Mouse (Mus musculus) hindbrain, postnatal 0 days (tissue): ENCODE data around the gene Rbm47. TPM values are rescaled to one million over a fixed set of nuclear protein-coding genes. Genes with fewer than 3 reads are reported as not detected.

ENCODE experiments used
- ATAC-seq: fragments of 200-750 bp; cut with Nextera tagmentation; 2 replicates; pipeline ENCODE4 v1.8.0; 2017; ENCODE audit warnings: mild to moderate bottlenecking, moderate TSS enrichment, moderate library complexity
- DNase-seq: peaks from one replicate; pipeline ENCODE4 v3.0.0-alpha.2; 2015; ENCODE audit warnings: low spot score
- H3K27ac ChIP-seq: fragments of 300-500 bp; sonication (generic); 2 replicates; pipeline ENCODE4 v1.5.1; 2014; ENCODE audit warnings: mild to moderate bottlenecking
- H3K27me3 ChIP-seq: fragments of 300-500 bp; sonication (generic); 2 replicates; pipeline ENCODE4 v1.6.1; 2014; ENCODE audit warnings: low read length, mixed read lengths; ENCODE audit not compliant: insufficient read depth
- H3K36me3 ChIP-seq: fragments of 300-500 bp; sonication (generic); 2 replicates; pipeline ENCODE4 v1.6.1; 2014; ENCODE audit warnings: low read length, mixed read lengths; ENCODE audit not compliant: insufficient read depth
- H3K4me1 ChIP-seq: fragments of 300-500 bp; sonication (generic); 2 replicates; pipeline ENCODE4 v1.6.1; 2014; ENCODE audit warnings: antibody characterized with exemption, low read length, mixed read lengths; ENCODE audit not compliant: insufficient read depth
- H3K4me2 ChIP-seq: fragments of 300-500 bp; sonication (generic); 2 replicates; pipeline ENCODE4 v1.6.1; 2014; ENCODE audit warnings: low read depth, mild to moderate bottlenecking, low read length, moderate library complexity, mixed read lengths
- H3K4me3 ChIP-seq: fragments of 300-500 bp; sonication (generic); 2 replicates; pipeline ENCODE4 v1.5.1; 2014; ENCODE audit warnings: low read length
- H3K9ac ChIP-seq: fragments of 300-500 bp; sonication (generic); replicated peaks from 2 replicates; pipeline ENCODE4 v1.6.1; 2014; ENCODE audit warnings: mild to moderate bottlenecking, low read length, moderate library complexity, mixed read lengths
- H3K9me3 ChIP-seq: fragments of 300-500 bp; sonication (generic); 2 replicates; pipeline ENCODE4 v1.6.1; 2016; ENCODE audit warnings: low read length, mixed read lengths
- CTCF ChIP-seq: IDR thresholded peaks from 2 replicates; pipeline ENCODE4 v1.5.1; 2016; ENCODE audit warnings: antibody characterized with exemption, control low read depth, low read depth
- WGBS: fragments of 180-500 bp; shearing (Covaris S2); extraction: QIAGEN DNeasy Blood & Tissue Kit; methylation state at CpG from one replicate; pipeline ENCODE4 v1.1.7; 2014; 5-methylcytosine and 5-hydroxymethylcytosine counted together
- polyA plus RNA-seq: library from polyadenylated mRNA; unstranded; fragments of >200 nt; fragmentation: Nextera tagmentation; extraction: Ambion mirVana; gene quantifications from 2 replicates; pipeline ENCODE4 v1.2.1, GENCODE M21; 2015
- total RNA-seq: library from RNA; depleted of rRNA; stranded (reverse); fragments of >200 nt; gene quantifications from 2 replicates; pipeline ENCODE4 v1.2.3, GENCODE M21; 2014

Rbm47 gene
- total and polyA plus RNA-seq, 2 experiments from 2014 or later, result 2.5 to 5.0 TPM

- no peak overlapping the region for H3K4me3 ChIP-seq
- no peak overlapping the region for H3K4me2 ChIP-seq
- DNase-seq (no peak), ATAC-seq (no peak)
- H3K9me3 ChIP-seq, result no peaks in the 10 kb centered on the region
- H3K27me3 ChIP-seq, result no peaks in the 10 kb centered on the region
- no peak for TF ChIP-seq CTCF
- no peaks in the 10 kb centered on the region for H3K4me1 ChIP-seq
- no peak overlapping the region for H3K9ac ChIP-seq
- WGBS, result 87% methylated on average over 8 of the region's 8 CpGs
- H3K36me3 ChIP-seq, result no peaks in the 10 kb centered on the region
- H3K27ac ChIP-seq, result no peak overlapping the region
Observed at GRCm38 (mm10) chr5:66165748-66166147, 7.2 kb downstream of the Rbm47 start.

DNA sequence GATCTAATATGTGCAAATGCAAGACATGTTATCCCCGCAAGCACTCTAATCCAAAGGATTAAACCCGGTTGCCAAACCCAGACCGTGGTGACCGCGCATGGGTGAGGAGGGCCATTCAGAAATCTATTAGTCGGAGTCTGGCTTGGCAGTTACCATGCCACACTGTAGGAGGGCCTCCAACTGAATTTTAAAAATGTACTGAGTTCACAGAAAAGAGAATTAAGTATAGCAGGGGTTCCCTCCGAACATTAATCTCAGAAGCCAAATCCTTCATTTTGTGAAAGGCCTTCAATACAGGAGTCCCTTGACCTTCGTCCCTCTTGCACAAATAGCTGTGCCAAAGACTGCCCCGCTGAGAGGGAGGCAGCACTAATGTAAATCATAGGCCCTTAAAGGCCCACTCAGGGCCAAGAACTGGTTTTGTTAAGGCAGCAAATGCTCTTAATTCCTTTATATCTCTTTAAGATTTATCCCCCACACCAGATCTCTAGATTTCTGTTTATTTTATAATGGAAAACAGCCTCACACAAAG lies 16.4 kb downstream of the Rbm47 start:
- H3K4me3 ChIP-seq, result no peak overlapping the region
- H3K9ac ChIP-seq, result no peak overlapping the region
- DNase-seq (peak; percentile 42), ATAC-seq (no peak)
- H3K9me3 ChIP-seq, result no peaks in the 10 kb centered on the region
- no peaks in the 10 kb centered on the region for H3K4me1 ChIP-seq
- H3K27ac ChIP-seq, result no peak overlapping the region
- no peak for TF ChIP-seq CTCF
- H3K36me3 ChIP-seq, result no peaks in the 10 kb centered on the region
- H3K4me2 ChIP-seq, result no peak overlapping the region
- H3K27me3 ChIP-seq, result peaks cover 4% of the 10 kb centered on the region
- 36% methylated on average over 9 of the region's 9 CpGs for WGBS

DNA sequence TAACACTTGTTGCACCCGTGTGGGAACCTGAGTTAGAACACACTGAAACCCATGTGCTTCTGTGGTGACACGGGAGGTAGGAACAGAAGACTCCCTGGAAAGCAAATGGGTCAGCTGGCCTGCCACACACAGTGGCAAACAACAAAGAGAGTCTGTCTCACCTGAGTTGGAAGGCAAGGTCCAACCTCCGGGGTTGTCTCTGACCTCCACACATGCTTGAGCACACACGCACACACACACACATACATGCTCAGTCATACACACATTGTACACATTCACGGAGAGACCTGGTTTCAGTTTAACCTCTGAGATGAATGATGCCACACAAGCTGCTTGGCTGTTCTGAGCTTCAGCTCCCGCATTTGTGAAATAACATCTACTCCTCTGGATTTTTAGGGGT lies 18.3 kb downstream of the Rbm47 start:
- WGBS, result 85% methylated on average over 6 of the region's 6 CpGs
- Histone ChIP-seq H3K36me3 (no peaks in the 10 kb centered on the region), H3K4me1 (no peaks in the 10 kb centered on the region), H3K27me3 (peaks cover 4% of the 10 kb centered on the region), H3K4me3 (no peak overlapping the region), H3K9me3 (no peaks in the 10 kb centered on the region), H3K9ac (no peak overlapping the region), H3K4me2 (no peak overlapping the region), H3K27ac (no peak overlapping the region)
- no peak for TF ChIP-seq CTCF
- no peak for ATAC-seq
- DNase-seq, result no peak

DNA sequence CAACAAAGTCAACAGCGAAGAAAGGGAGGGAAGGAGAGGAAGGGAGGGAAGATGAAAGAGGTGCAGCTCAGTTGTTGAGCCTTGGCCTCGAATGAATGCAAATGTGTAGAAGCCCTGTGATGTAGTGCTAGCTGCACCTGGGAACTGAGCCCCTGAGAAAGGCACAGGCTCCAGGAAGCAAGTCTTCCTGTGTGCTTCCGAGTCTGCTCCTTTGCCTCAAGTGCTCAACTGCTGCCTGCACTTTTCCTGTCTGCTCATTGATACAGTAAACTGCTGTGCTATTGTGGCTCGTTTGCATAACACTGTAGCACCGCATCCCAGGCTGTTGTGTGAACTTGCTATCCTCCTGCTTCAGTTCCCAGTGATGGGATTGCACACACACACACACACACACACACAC lies 19.4 kb downstream of the Rbm47 start:
- ATAC-seq (no peak), DNase-seq (no peak)
- H3K27me3 ChIP-seq, result peaks cover 13% of the 10 kb centered on the region
- no peak for TF ChIP-seq CTCF
- H3K4me1 ChIP-seq, result no peaks in the 10 kb centered on the region
- no peak overlapping the region for H3K27ac ChIP-seq
- no peak overlapping the region for H3K9ac ChIP-seq
- H3K9me3 ChIP-seq, result no peaks in the 10 kb centered on the region
- H3K4me2 ChIP-seq, result no peak overlapping the region
- H3K36me3 ChIP-seq, result no peaks in the 10 kb centered on the region
- WGBS, result 31% methylated on average over 5 of the region's 5 CpGs
- H3K4me3 ChIP-seq, result no peak overlapping the region

DNA sequence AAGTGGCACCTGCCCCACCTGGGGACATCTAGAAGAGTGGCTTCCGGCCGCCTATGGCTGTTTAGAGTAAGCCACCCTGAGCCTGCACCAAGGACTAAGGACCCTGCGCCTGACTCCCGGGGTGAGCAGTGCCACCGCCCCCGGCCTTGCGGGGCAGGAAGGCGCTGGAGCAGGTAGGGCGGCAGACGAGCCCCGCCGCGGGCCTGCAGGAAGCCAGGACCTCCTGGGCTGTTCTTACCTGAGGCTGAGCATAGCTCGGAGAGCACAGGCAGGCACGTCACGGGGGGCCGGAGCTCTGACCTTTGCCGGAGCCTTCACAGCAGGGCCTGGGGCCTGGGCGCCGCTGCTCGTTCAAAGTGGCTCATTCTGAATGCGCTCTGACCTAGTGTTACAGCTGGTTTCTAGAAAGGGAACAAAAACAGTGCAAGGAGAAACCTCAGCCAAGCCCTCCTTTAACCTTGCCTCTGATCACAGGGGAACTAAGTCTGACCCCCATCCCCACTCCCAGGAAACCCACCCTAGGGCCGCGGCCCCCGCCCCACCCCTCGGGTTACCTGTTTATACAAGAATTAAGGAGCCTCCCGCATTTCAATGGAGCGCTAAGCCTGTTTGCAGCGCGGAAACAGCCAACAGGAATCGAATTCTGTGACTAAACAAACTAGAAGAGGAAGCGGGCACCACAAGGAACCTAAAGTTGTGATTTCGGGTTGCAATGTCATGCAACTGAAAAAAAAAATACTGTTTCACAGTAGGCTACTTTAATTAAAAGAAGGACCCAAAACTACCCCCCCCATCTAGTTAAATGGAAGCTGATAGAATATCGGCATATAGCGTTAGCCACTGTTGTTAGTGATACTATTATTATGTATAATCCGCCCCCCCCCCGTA lies 21.4 kb downstream of the Rbm47 start:
- ATAC-seq, result 0 out of 2 replicates have a peak, but pooled peaks have one; percentile 43

DNA sequence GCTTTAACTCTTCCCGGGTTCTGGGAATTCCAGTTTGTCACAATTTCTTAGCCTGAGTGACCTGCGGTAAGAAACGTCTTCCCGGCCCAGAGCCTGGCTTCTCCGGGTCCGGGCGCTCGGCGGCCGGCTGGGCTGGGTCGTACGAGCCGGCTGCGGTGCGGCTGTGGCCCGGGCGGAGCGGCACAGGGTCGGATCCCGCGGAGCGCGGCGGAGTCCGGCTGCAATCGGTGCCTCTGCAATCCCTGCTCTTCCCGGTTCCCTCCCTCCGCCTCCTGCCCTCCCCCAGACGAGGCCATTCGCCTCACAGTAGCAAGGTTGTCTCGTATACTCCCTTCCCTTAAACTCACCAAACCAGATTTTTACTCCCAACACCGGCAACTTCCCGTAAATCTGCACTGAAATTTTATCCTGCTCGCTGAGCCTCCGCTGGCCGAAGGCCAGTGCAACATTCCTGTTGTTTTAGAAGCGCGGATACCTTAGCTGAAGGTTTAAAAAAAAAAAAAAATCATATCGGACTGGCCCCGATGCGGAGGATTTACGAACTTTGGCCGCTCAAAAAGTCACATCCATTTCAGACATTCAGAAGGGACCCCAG lies 22.1 kb downstream of the Rbm47 start:
- under 1% methylated on average over 43 of the region's 43 CpGs for WGBS
- Histone ChIP-seq H3K4me1 (no peaks in the 10 kb centered on the region), H3K9ac (peak overlapping the region; percentile 47), H3K36me3 (no peaks in the 10 kb centered on the region), H3K27ac (peak overlapping the region; percentile 45; the same call in 1 of the 2 replicates), H3K27me3 (peaks cover 13% of the 10 kb centered on the region), H3K4me2 (peak overlapping the region; percentile 92), H3K9me3 (no peaks in the 10 kb centered on the region), H3K4me3 (peak overlapping the region; percentile 44)
- TF ChIP-seq CTCF, result no peak
- DNase-seq (peak; percentile 40), ATAC-seq (peak; percentile 72; the same call in 1 of the 2 replicates)

More for the DNA sequence above, 21.4 kb downstream of the Rbm47 start:
- Histone ChIP-seq H3K4me1 (no peaks in the 10 kb centered on the region), H3K36me3 (no peaks in the 10 kb centered on the region), H3K9me3 (no peaks in the 10 kb centered on the region), H3K4me2 (peak overlapping the region; percentile 92), H3K27ac (no peak overlapping the region), H3K9ac (0 out of 2 replicates have a peak overlapping the region, but pooled peaks have one; percentile 13), H3K4me3 (peak overlapping the region; percentile 44), H3K27me3 (peaks cover 13% of the 10 kb centered on the region)
- DNase-seq, result no peak
- no peak for TF ChIP-seq CTCF
- 12% methylated on average over 37 of the region's 37 CpGs for WGBS
